Mouse (Mus musculus): ENCODE data around the gene Enox1. TPM values are rescaled to one million over a fixed set of nuclear protein-coding genes. Genes with fewer than 3 reads are reported as not detected.

Enox1 gene
- polyA plus RNA-seq, 1 experiment from 2014 or later, result 1.9 TPM

DNA sequence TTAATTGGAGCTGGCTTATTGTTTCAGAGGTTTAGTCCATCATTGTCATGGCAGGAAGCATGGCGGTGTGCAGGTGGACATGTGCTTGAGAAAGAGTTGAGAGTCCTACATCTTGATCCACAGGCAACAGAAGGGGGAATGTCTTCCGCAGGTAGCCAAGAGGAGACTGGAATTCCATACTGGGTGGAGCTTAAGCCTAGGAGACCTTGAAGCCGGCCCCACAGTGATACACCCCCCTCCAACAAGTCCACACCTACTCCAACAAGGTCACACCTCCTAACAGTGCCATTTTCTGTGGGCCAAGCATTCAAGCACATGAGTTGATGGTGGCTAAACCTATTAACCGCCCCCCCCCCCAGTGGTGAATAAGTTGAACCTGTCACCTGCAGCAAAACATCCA, 533.3 kb downstream of the Enox1 start:
- WGBS, result 89% methylated on average over 4 of the region's 4 CpGs
- no peaks in the 10 kb centered on the region for H3K9me3 ChIP-seq (ENCODE audit: control insufficient read depth)
- no peaks in the 10 kb centered on the region for H3K4me1 ChIP-seq (replicated peaks; ENCODE audit: control insufficient read depth, insufficient read depth, low read length)
- no peak overlapping the region for H3K4me3 ChIP-seq (ENCODE audit: low read depth, low read length)
- no peak overlapping the region for H3K4me2 ChIP-seq (replicated peaks; ENCODE audit: low read depth)
- H3K27me3 ChIP-seq (replicated peaks; ENCODE audit: control insufficient read depth, insufficient read depth, low read length), result no peaks in the 10 kb centered on the region
- no peak for TF ChIP-seq CTCF (IDR thresholded peaks at IDR 0.05; ENCODE audit: low read depth)
- ATAC-seq, result no peak
- H3K36me3 ChIP-seq (ENCODE audit: control insufficient read depth, insufficient read depth), result no peaks in the 10 kb centered on the region
- no peak overlapping the region for H3K9ac ChIP-seq (ENCODE audit: low read depth, low read length)
- H3K27ac ChIP-seq (ENCODE audit: low read depth, low read length), result no peak overlapping the region

DNA sequence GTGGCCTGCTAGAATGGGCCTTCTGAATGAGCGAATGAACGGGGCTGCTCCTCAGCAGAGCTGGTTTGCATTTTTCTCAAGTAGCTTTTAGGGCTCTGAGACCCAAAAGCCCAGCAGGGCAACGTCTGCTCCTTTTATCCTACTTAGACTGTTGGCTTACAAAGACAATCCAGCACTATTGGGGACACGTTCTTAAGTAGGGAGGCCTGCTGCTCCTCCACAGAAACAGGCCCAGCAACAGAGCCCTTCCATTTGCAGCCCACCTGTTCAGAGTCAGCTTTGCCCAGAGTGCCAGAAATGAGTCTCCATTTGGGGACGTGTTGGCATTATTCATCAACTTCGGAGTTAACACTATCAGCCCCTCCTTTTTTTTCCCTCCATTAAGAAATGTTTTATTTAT, 548.4 kb downstream of the Enox1 start:
- WGBS, result 68% methylated on average over 6 of the region's 6 CpGs
- Histone ChIP-seq H3K9me3 (ENCODE audit: control insufficient read depth) (no peaks in the 10 kb centered on the region), H3K27ac (ENCODE audit: low read depth, low read length) (no peak overlapping the region), H3K9ac (ENCODE audit: low read depth, low read length) (no peak overlapping the region), H3K4me2 (replicated peaks; ENCODE audit: low read depth) (no peak overlapping the region), H3K4me3 (ENCODE audit: low read depth, low read length) (no peak overlapping the region), H3K27me3 (replicated peaks; ENCODE audit: control insufficient read depth, insufficient read depth, low read length) (no peaks in the 10 kb centered on the region), H3K36me3 (ENCODE audit: control insufficient read depth, insufficient read depth) (no peaks in the 10 kb centered on the region), H3K4me1 (replicated peaks; ENCODE audit: control insufficient read depth, insufficient read depth, low read length) (no peaks in the 10 kb centered on the region)
- no peak for ATAC-seq
- no peak for TF ChIP-seq CTCF (IDR thresholded peaks at IDR 0.05; ENCODE audit: low read depth)

DNA sequence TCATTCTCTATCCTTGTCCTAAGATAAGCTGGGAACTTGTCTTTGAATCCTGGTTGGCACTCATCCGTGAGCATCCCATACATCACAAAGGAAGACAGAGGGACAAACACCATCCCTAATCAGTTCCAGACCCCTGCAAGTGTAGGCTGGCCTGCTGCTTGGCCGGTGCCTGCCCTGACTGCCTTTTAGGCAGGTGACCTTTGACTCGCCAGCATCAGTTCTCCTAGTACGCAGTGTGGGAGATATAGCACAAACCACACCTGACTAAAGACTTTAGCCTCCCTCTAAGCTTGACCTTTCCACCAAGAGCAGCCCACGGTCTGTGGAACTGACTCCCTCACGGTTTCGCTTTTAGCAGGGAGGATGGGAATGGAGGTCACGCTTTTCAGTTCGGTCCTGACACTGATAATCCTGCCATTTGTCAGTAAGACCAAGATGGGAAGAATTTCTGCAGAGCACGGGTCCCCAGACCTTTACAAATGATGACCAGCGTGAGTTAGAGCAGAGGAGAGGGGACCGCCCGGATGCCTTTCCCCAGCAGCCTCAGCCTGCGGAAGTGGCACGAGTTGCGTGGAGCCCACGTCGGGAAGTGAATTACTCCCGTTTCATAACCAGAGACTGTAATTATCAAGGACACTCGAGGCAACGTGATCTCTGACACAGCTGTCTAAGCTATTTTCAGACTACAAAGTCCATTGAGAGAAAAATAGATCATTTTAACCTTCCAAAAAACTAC, 550.1 kb downstream of the Enox1 start:
- no peak for ATAC-seq
- no peak for TF ChIP-seq CTCF (IDR thresholded peaks at IDR 0.05; ENCODE audit: low read depth)
- Histone ChIP-seq H3K36me3 (ENCODE audit: control insufficient read depth, insufficient read depth) (no peaks in the 10 kb centered on the region), H3K9me3 (ENCODE audit: control insufficient read depth) (no peaks in the 10 kb centered on the region), H3K27ac (ENCODE audit: low read depth, low read length) (no peak overlapping the region), H3K4me3 (ENCODE audit: low read depth, low read length) (no peak overlapping the region), H3K27me3 (replicated peaks; ENCODE audit: control insufficient read depth, insufficient read depth, low read length) (no peaks in the 10 kb centered on the region), H3K4me1 (replicated peaks; ENCODE audit: control insufficient read depth, insufficient read depth, low read length) (no peaks in the 10 kb centered on the region), H3K4me2 (replicated peaks; ENCODE audit: low read depth) (no peak overlapping the region), H3K9ac (ENCODE audit: low read depth, low read length) (no peak overlapping the region)
- 73% methylated on average over 21 of the region's 21 CpGs for WGBS

DNA sequence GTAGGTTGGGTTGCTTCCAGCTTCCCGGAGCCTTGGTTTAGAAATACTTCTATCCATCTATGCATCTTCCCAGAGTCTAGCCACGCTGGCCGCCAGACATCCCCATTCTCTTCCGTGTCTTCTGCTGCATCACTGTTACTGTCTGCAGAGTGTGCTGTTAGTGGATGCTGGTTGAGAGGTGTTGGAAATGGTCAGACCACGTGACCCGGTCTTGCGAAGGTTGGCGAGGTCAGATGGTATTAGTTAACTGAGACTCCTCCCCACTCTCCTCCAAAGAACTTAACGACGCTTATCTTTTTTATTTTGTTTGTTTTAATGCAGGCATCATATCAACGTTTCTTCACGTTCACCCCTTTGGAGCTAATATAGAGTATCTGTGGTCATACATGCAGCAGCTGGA, 550.7 kb downstream of the Enox1 start:
- Histone ChIP-seq H3K9me3 (ENCODE audit: control insufficient read depth) (no peaks in the 10 kb centered on the region), H3K36me3 (ENCODE audit: control insufficient read depth, insufficient read depth) (no peaks in the 10 kb centered on the region), H3K4me2 (replicated peaks; ENCODE audit: low read depth) (no peak overlapping the region), H3K27me3 (replicated peaks; ENCODE audit: control insufficient read depth, insufficient read depth, low read length) (no peaks in the 10 kb centered on the region), H3K4me3 (ENCODE audit: low read depth, low read length) (no peak overlapping the region), H3K9ac (ENCODE audit: low read depth, low read length) (no peak overlapping the region), H3K4me1 (replicated peaks; ENCODE audit: control insufficient read depth, insufficient read depth, low read length) (no peaks in the 10 kb centered on the region), H3K27ac (ENCODE audit: low read depth, low read length) (no peak overlapping the region)
- TF ChIP-seq CTCF (IDR thresholded peaks at IDR 0.05; ENCODE audit: low read depth), result no peak
- no peak for ATAC-seq
- WGBS, result 76% methylated on average over 12 of the region's 12 CpGs

DNA sequence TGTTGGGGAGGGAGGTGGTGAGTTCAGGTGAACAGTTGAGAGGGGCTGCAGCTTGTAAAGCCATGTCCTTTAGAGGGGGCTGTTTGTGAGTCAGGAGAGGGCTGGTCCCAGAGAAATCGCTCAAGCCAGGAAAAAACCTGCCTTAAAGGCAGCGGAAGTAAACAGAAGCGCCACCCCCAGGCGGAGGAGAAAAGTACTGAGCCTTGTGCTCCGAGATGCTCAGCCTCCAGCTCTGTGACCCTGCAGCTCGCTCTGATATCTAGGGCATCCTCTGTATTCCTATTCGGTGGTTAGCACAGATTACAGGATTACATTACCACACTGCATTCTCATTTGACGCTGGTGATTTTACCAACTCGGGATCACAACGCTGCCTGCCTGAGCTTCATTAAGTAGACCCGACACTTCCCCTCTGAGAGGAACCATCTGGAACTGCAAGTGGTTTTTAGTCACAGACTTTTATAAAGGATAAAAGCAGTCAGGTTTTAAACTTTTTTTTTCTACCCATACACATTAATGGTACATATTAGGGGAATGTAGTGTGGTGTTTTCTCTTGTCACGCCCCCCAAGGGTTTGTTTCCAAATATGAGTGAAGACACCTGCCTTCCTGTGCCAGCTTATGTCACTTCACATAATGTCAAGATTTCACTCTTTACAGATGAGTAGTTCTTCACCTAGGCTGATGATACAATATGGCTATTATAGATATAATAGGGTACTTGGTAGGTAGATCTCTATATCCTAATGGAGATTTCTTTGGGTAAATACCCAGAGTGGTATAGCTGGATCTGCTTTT, 552.0 kb downstream of the Enox1 start:
- Histone ChIP-seq H3K9me3 (ENCODE audit: control insufficient read depth) (no peaks in the 10 kb centered on the region), H3K27me3 (replicated peaks; ENCODE audit: control insufficient read depth, insufficient read depth, low read length) (no peaks in the 10 kb centered on the region), H3K36me3 (ENCODE audit: control insufficient read depth, insufficient read depth) (no peaks in the 10 kb centered on the region), H3K9ac (ENCODE audit: low read depth, low read length) (no peak overlapping the region), H3K4me3 (ENCODE audit: low read depth, low read length) (no peak overlapping the region), H3K4me1 (replicated peaks; ENCODE audit: control insufficient read depth, insufficient read depth, low read length) (no peaks in the 10 kb centered on the region), H3K4me2 (replicated peaks; ENCODE audit: low read depth) (no peak overlapping the region), H3K27ac (ENCODE audit: low read depth, low read length) (no peak overlapping the region)
- TF ChIP-seq CTCF (IDR thresholded peaks at IDR 0.05; ENCODE audit: low read depth), result peak; percentile 29; the same call in 1 of the 2 replicates
- ATAC-seq, result no peak
- 48% methylated on average over 12 of the region's 12 CpGs for WGBS

DNA sequence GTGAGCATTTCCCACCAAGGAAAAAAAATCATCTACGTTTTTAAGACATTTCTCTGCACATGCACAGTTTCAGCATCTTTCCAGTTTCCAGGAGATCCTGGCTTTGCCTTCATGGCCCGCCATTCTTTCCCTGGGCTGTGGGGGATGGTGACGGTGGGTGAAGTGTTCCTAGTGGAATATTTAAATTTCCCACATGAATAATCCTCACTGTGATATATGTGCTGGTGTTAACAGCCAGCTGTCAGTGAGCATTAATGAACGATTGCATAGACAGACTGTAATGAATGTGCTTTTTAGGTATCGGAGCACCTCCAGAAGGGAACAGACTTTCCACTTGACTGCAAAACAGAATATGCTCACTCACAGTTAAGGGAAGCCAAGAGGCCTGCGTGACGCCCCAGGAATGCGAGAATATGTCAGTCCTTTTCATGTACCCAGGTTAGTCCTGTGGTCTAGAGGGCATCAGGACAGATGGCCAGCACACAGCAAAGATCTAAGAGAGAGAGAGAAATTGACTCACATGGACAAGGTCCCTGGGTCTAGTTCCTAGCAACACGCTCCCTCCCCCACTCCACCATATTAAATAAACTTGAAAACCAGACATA, 558.5 kb downstream of the Enox1 start:
- no peak for TF ChIP-seq CTCF (IDR thresholded peaks at IDR 0.05; ENCODE audit: low read depth)
- Histone ChIP-seq H3K4me3 (ENCODE audit: low read depth, low read length) (no peak overlapping the region), H3K4me1 (replicated peaks; ENCODE audit: control insufficient read depth, insufficient read depth, low read length) (no peaks in the 10 kb centered on the region), H3K27me3 (replicated peaks; ENCODE audit: control insufficient read depth, insufficient read depth, low read length) (no peaks in the 10 kb centered on the region), H3K27ac (ENCODE audit: low read depth, low read length) (no peak overlapping the region), H3K4me2 (replicated peaks; ENCODE audit: low read depth) (no peak overlapping the region), H3K36me3 (ENCODE audit: control insufficient read depth, insufficient read depth) (no peaks in the 10 kb centered on the region), H3K9ac (ENCODE audit: low read depth, low read length) (no peak overlapping the region), H3K9me3 (ENCODE audit: control insufficient read depth) (no peaks in the 10 kb centered on the region)
- 85% methylated on average over 9 of the region's 9 CpGs for WGBS
- no peak for ATAC-seq

Measured in intestine, postnatal 0 days (tissue).